Mouse (Mus musculus) spleen, adult 2 months (tissue): ENCODE data around the gene Lonp2. TPM values are rescaled to one million over a fixed set of nuclear protein-coding genes. Genes with fewer than 3 reads are reported as not detected.

Experiments
- DNase-seq, 2 experiments: peaks; one replicate each; pipeline versions ENCODE4 v3.0.0 to v3.0.0-alpha.2; 2012 to 2021; ENCODE audit warnings: low spot score in 2 of 2, low read depth in 1 of 2
- H3K27ac ChIP-seq: fragments of 200-500 bp; 2 replicates; pipeline ENCODE4 v1.5.1; 2012; ENCODE audit warnings: low read length, inconsistent platforms; ENCODE audit not compliant: insufficient read depth
- H3K27me3 ChIP-seq: fragments of 200-500 bp; 2 replicates; pipeline ENCODE4 v1.6.1; 2012; ENCODE audit warnings: mild to moderate bottlenecking, moderate library complexity, low read length, inconsistent platforms; ENCODE audit not compliant: control insufficient read depth, insufficient read depth
- H3K36me3 ChIP-seq: fragments of 200-500 bp; 2 replicates; pipeline ENCODE4 v1.6.1; 2012; ENCODE audit warnings: mild to moderate bottlenecking, low read length, inconsistent platforms; ENCODE audit not compliant: control insufficient read depth, insufficient read depth
- H3K4me1 ChIP-seq: fragments of 200-500 bp; 2 replicates; pipeline ENCODE4 v1.6.1; 2011; ENCODE audit warnings: inconsistent platforms; ENCODE audit not compliant: control insufficient read depth, insufficient read depth, insufficient read length
- H3K4me3 ChIP-seq: fragments of 200-500 bp; 2 replicates; pipeline ENCODE4 v1.5.1; 2011; ENCODE audit warnings: mild to moderate bottlenecking, inconsistent platforms; ENCODE audit not compliant: insufficient read depth, insufficient read length; ENCODE audit errors: extremely low read depth
- CTCF ChIP-seq: fragments of 200-500 bp; IDR thresholded peaks from 2 replicates; pipeline ENCODE4 v1.5.1; 2011; ENCODE audit warnings: mild to moderate bottlenecking, inconsistent platforms; ENCODE audit not compliant: insufficient read depth, insufficient read length, insufficient replicate concordance; ENCODE audit errors: extremely low read depth
- POLR2A ChIP-seq: fragments of 200-500 bp; IDR thresholded peaks from 2 replicates; pipeline ENCODE4 v1.6.1; 2011; ENCODE audit warnings: low read depth, low read length, inconsistent platforms
- WGBS: fragments of 180-500 bp; shearing (Covaris S2); methylation state at CpG from one replicate; pipeline ENCODE4 v1.1.7; 2018; 5-methylcytosine and 5-hydroxymethylcytosine counted together
- polyA plus RNA-seq: library from polyadenylated mRNA; depleted of rRNA; stranded (reverse); fragments of >200 nt; gene quantifications from 2 replicates; pipeline ENCODE4 v1.2.3, GENCODE M21; 2012

Gene Lonp2
- polyA plus RNA-seq, 1 experiment, result 48.9 TPM

DNA sequence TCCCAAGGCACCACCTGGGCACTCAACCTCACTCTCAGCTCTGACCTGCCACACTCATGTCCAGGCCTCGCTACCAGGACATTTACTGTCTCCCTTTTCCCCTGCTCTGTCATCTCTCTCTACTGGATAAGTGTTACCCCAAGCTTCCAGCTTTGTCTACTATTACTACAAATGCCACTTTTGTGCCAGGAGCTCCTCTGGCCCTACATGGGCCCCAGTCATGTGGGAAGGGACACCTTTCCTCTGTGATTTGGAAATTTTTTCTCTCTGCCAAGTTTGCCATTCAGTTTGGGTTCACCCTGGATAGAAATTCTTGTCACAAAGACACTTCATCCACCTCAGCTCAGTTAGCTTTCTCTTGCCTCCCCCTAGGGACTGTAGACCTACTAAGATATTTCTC, 107.0 kb downstream of the Lonp2 start:
- Histone ChIP-seq H3K27me3 (no peaks in the 10 kb centered on the region), H3K4me3 (no peak overlapping the region), H3K4me1 (peaks cover 6% of the 10 kb centered on the region; the same call in 1 of the 2 replicates), H3K36me3 (0 out of 2 replicates have a peak, but pooled peaks cover 1% of the 10 kb centered on the region), H3K27ac (no peak overlapping the region)
- DNase-seq, result no peak
- 91% methylated on average over 1 of the region's 1 CpGs for WGBS
- TF ChIP-seq CTCF (no peak), POLR2A (no peak)

DNA sequence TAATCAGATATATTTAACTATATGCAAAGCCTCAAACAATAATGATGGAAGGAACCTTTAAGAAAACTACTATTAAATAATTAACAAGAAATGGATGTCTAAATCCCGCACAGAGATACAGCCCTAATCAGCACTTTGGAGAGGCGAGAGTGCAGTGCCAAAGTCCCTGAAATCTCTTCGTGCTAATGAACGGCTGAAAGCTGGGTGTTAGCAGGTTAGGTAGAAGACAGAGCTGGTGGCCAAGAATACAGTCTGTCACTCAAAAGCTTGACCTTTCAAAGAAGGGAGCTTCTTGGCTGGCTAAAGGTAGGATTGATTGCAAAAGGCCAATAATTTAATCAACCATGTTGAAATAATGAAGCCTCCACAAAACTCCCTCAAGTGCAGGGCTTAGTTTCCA, 110.3 kb downstream of the Lonp2 start:
- Histone ChIP-seq H3K27me3 (no peaks in the 10 kb centered on the region), H3K27ac (no peak overlapping the region), H3K4me1 (peaks cover 8% of the 10 kb centered on the region; the same call in 1 of the 2 replicates), H3K36me3 (no peaks in the 10 kb centered on the region), H3K4me3 (no peak overlapping the region)
- TF ChIP-seq CTCF (no peak), POLR2A (no peak)
- WGBS, result 85% methylated on average over 4 of the region's 4 CpGs
- no peak for DNase-seq

DNA sequence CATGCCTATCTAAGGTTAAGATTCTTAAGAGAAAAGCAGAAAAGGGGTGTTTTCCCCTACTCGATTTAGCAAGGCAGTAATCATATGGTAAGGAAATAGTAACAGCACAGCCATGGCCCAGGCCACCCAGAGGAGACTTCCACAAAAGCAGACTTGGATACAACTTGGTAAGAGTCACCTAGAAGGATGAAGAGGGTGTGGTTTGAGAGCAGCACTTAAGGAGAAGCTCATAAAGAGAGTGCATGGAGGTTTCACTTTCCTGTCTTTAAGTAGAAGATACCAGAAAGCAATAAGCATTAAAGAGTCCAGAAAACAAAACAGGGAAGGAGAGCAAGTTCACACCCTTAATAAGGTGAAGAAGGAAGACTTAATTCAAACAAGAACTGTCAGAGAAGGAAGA, 111.1 kb downstream of the Lonp2 start:
- Histone ChIP-seq H3K27me3 (no peaks in the 10 kb centered on the region), H3K27ac (no peak overlapping the region), H3K4me1 (peaks cover 8% of the 10 kb centered on the region; the same call in 1 of the 2 replicates), H3K36me3 (no peaks in the 10 kb centered on the region), H3K4me3 (no peak overlapping the region)
- DNase-seq, result no peak
- 44% methylated on average over 1 of the region's 1 CpGs for WGBS
- TF ChIP-seq POLR2A (no peak), CTCF (no peak)

DNA sequence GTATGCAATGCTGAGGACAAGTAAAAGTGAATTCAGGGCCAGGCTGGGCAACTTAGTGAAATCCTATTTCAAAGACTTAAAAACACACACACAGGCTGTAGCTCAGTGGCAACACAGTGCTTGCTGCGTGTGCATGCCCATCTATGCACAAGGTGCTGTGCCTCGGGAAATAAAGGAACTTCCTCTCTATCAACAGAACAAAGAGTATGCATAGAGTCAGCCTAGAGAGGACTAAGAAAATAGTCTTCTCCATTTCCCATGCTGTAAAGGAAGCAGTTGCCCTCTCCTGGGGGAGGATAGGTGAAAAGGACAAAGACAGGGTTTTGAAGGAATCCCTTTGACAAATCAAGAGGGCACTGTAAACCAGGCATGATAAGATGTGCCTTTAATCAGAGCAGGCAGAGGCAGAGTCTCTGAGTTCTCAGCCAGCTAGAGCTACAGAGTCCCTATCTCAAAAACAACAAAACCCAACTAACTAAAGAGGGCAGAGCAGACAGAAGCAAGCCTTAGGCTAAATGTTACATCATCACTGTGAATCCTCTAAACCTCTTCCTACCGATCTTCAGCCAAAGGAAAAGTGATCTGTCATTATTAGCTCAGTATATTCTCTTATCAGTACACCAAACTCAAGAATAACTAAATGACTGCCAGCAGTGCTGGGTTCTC, 111.7 kb downstream of the Lonp2 start:
- peaks cover 8% of the 10 kb centered on the region; the same call in 1 of the 2 replicates for H3K4me1 ChIP-seq
- TF ChIP-seq CTCF (no peak), POLR2A (no peak)
- H3K27ac ChIP-seq, result no peak overlapping the region
- H3K27me3 ChIP-seq, result no peaks in the 10 kb centered on the region
- no peak for DNase-seq
- H3K4me3 ChIP-seq, result no peak overlapping the region
- WGBS, result 12% methylated on average over 3 of the region's 3 CpGs
- no peaks in the 10 kb centered on the region for H3K36me3 ChIP-seq

DNA sequence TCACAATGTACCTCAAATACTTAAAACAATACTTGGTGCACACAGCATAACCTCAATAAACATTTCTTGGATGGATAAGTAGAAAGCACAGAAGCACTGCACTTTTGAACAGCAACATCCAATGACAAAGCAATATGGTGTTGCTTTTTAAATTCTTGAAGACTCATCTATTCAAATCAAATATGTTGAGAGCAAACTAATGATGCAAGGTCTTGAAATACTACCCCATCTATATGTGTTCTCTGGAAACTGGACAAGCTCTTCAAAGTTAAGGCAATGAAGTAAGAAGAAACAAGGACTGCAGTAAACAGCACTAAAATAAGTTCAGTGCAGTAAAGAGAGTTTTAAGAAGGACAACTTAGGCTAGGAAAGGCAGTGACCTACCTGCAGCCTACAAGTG, 117.1 kb downstream of the Lonp2 start:
- no peaks in the 10 kb centered on the region for H3K27me3 ChIP-seq
- H3K4me1 ChIP-seq, result peaks cover 4% of the 10 kb centered on the region; the same call in 1 of the 2 replicates
- no peak for DNase-seq
- H3K27ac ChIP-seq, result no peak overlapping the region
- H3K36me3 ChIP-seq, result no peaks in the 10 kb centered on the region
- TF ChIP-seq POLR2A (no peak), CTCF (no peak)
- H3K4me3 ChIP-seq, result no peak overlapping the region

DNA sequence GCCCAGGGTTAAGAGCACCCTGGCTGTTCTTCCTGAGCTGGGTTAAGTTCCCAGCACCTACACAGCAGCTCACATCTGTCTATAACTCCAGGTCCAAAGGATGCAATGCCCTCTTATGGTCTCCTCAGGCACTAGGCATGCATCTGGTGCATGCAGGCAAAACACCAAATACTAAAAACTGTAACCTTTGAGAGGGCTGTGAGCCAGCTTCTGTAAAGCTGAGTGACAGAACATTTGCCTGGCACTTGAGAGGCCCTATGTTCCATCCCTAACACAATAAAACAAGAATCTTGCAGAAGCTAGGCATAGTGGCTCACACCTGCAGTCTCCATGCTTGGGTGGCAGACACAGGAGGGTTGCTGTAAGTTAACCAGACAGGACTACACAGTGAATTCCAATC, 117.8 kb downstream of the Lonp2 start:
- Histone ChIP-seq H3K27me3 (no peaks in the 10 kb centered on the region), H3K27ac (no peak overlapping the region), H3K4me3 (no peak overlapping the region), H3K4me1 (peaks cover 7% of the 10 kb centered on the region; the same call in 1 of the 2 replicates), H3K36me3 (no peaks in the 10 kb centered on the region)
- DNase-seq, result no peak
- TF ChIP-seq CTCF (no peak), POLR2A (no peak)

DNA sequence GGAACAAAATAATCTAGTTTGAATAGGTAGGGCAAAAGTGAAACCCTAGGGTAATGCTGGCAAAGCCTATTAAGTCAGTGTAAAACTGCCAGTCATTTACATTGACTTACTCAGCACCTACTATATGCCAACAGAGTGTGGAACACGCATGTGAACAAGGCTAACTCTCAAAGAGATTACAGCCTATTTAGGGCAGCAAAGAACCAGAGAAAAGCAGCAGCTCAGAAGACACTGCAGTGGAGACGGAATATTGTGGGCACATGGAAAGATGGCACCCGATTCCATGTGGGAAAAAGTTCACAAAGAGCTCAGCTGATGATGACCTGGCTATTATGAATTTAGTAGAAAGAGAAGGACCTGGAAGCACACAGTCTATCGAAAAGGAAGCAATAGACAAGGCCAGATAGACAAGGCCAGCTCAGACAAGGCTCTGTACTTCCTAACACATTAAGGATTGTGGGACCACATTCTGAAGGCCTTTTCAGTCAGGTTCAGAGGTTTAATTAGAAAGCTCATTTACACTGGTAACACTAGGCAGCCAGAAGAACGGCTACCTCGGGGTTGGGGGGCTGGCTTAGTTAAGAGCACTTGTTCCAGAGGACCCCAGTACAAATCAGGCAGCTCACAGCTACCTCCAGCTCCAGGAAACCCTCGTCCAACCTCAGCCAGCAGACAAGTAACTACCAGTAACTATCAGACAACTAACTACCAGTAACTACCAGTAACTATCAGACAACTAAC, 118.9 kb downstream of the Lonp2 start:
- H3K4me3 ChIP-seq, result no peak overlapping the region
- no peak for DNase-seq
- no peak for TF ChIP-seq POLR2A
- TF ChIP-seq CTCF, result no peak
- H3K27me3 ChIP-seq, result no peaks in the 10 kb centered on the region; the same call in 1 of the 2 replicates
- 74% methylated on average over 7 of the region's 7 CpGs for WGBS
- peaks cover 8% of the 10 kb centered on the region; the same call in 1 of the 2 replicates for H3K4me1 ChIP-seq
- H3K36me3 ChIP-seq, result no peaks in the 10 kb centered on the region
- H3K27ac ChIP-seq, result no peak overlapping the region
